ENCODE assay signal across 38 mouse cellular contexts in the genomic region with DNA sequence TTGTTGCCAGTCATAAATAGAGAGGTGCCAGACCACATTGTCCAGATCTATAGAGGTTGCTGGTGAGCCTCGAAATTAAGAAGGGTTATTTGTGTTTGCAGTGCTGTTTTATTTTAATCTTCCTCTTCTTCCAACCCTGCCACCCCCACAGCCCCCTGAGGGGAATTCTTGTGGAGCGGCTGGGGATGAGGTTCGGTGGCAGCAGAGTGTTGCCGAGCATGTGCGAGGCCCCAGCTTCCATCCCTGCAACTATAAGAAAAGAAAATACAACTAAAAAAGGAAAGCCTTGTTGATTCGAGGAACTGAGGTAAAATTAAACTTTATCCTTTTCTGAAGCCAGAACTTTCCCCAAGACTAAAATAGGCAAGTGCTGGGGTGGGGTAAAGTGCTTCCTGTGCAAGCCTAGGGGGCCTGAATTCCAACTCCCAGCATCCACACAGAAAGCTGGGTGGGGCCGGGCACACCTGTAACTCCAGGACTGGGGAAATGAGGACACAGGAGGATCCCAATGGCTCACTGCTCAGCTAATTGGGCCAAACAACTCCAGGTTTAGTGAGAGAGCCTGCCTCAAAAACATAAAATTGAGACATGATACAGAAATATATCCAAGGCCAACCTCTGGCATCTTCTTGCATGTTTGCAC. TPM values are rescaled to one million over a fixed set of nuclear protein-coding genes. Genes with fewer than 3 reads are reported as not detected.
DNase-seq lines count a peak whose midpoint lies in the region; ATAC-seq lines count a peak whose summit lies in the region.
"Had no signal": no experiment of that assay in that cellular context is flagged by ENCODE, and none has a peak within 500 bp of the region (broad histone marks: within the 10 kb centered on the region; RNA-seq: fewer than 3 reads in every experiment).

No protein-coding gene starts in this region.

- H3K4me1 ChIP-seq in embryonic facial prominence, embryonic 15.5 days, result peaks cover 32% of the 10 kb centered on the region
- H3K4me1 ChIP-seq in embryonic facial prominence, embryonic 10.5 days, result peaks cover 47% of the 10 kb centered on the region

- no peaks in the 10 kb centered on the region for H3K9me3 ChIP-seq in embryonic facial prominence, embryonic 15.5 days (replicated peaks)
- H3K9me3 ChIP-seq in embryonic facial prominence, embryonic 10.5 days, result no peaks in the 10 kb centered on the region
- H3K9me3 ChIP-seq: embryonic facial prominence, embryonic 12.5 days; forebrain, embryonic 13.5 days; heart, embryonic 13.5 days; hindbrain, embryonic 10.5 days; hindbrain, embryonic 15.5 days; limb, embryonic 12.5 days; liver, embryonic 15.5 days had no signal

- 27% methylated on average over 7 of the region's 7 CpGs for WGBS in embryonic facial prominence, embryonic 15.5 days
- WGBS in embryonic facial prominence, embryonic 10.5 days, result 52% methylated on average over 7 of the region's 7 CpGs

- no peak overlapping the region for H3K4me3 ChIP-seq in embryonic facial prominence, embryonic 15.5 days (replicated peaks)
- H3K4me3 ChIP-seq in embryonic facial prominence, embryonic 10.5 days, result no peak overlapping the region
- H3K4me3 ChIP-seq: embryonic facial prominence, embryonic 12.5 days; forebrain, embryonic 13.5 days; heart, embryonic 13.5 days; hindbrain, embryonic 10.5 days; hindbrain, embryonic 15.5 days; limb, embryonic 12.5 days; liver, embryonic 15.5 days had no signal

- DNase-seq in embryonic facial prominence, embryonic 10.5 days (ENCODE audit: low spot score), result no peak
- DNase-seq in frontal cortex, postnatal 36 days (ENCODE audit: low spot score in 2 of 2), result peak; percentile 17 to 50
- DNase-seq in frontal cortex, postnatal 25 days (ENCODE audit: low spot score in 2 of 2), result no peak
- DNase-seq in right cerebral cortex, postnatal 10 days (ENCODE audit: low spot score in 2 of 2), result peak; percentile 63 to 70
- no peak for DNase-seq in right cerebral cortex, postnatal 36 days (ENCODE audit: low spot score in 2 of 2)
- DNase-seq in spleen, postnatal 36 days (ENCODE audit: low spot score in 2 of 2), result no peak
- DNase-seq in adrenal gland, adult 2 months, result no peak
- DNase-seq: adrenal gland, adult 8-10 months; cerebellum, adult 8-10 months; cerebellum, postnatal 36 days; heart, postnatal 10 days; kidney, adult 11 months; kidney, postnatal 14 days; layer of hippocampus, adult 9-11 months; lung, embryonic 14.5 days; lung, postnatal 14 days; thymus, adult 2 months; thymus, postnatal 36 days had no signal

- no peak for ATAC-seq in embryonic facial prominence, embryonic 15.5 days (ENCODE audit: insufficient number of reproducible peaks, low FRiP score, low TSS enrichment, low read depth)
- ATAC-seq: forebrain, embryonic 13.5 days; inflammation-experienced regulatory T-cells, adult 6 months had no signal

- no peak overlapping the region for H3K9ac ChIP-seq in embryonic facial prominence, embryonic 15.5 days
- H3K9ac ChIP-seq: embryonic facial prominence, embryonic 12.5 days; forebrain, embryonic 13.5 days; heart, embryonic 13.5 days; hindbrain, embryonic 15.5 days; limb, embryonic 12.5 days; liver, embryonic 15.5 days; lung, embryonic 14.5 days had no signal

- H3K27ac ChIP-seq in embryonic facial prominence, embryonic 15.5 days (replicated peaks), result peak overlapping the region; percentile 44; the same call in 1 of the 2 replicates
- H3K27ac ChIP-seq in embryonic facial prominence, embryonic 10.5 days (replicated peaks), result no peak overlapping the region
- H3K27ac ChIP-seq: embryonic facial prominence, embryonic 12.5 days; forebrain, embryonic 13.5 days; heart, embryonic 13.5 days; hindbrain, embryonic 10.5 days; hindbrain, embryonic 15.5 days; limb, embryonic 12.5 days; liver, embryonic 15.5 days had no signal

- H3K27me3 ChIP-seq in embryonic facial prominence, embryonic 15.5 days, result no peaks in the 10 kb centered on the region
- H3K27me3 ChIP-seq in embryonic facial prominence, embryonic 10.5 days (replicated peaks; ENCODE audit: low read depth, poor library complexity, severe bottlenecking), result no peaks in the 10 kb centered on the region
- H3K27me3 ChIP-seq: CH12.LX; embryonic facial prominence, embryonic 12.5 days; forebrain, embryonic 13.5 days; heart, embryonic 13.5 days; hindbrain, embryonic 15.5 days; limb, embryonic 12.5 days had no signal

- no peaks in the 10 kb centered on the region for H3K36me3 ChIP-seq in embryonic facial prominence, embryonic 15.5 days
- no peaks in the 10 kb centered on the region for H3K36me3 ChIP-seq in embryonic facial prominence, embryonic 10.5 days (replicated peaks)
- H3K36me3 ChIP-seq: embryonic facial prominence, embryonic 12.5 days; heart, embryonic 13.5 days; hindbrain, embryonic 10.5 days; hindbrain, embryonic 15.5 days; limb, embryonic 12.5 days; liver, embryonic 15.5 days had no signal

- H3K4me2 ChIP-seq in embryonic facial prominence, embryonic 15.5 days (replicated peaks), result no peak overlapping the region
- H3K4me2 ChIP-seq: embryonic facial prominence, embryonic 12.5 days; forebrain, embryonic 13.5 days; heart, embryonic 13.5 days; hindbrain, embryonic 15.5 days; limb, embryonic 12.5 days; liver, embryonic 15.5 days; lung, embryonic 14.5 days had no signal

RNA-seq across cellular contexts. Expression of a gene that starts 29.9 kb away (rescaled TPM):
- polyA plus RNA-seq in embryonic facial prominence, embryonic 15.5 days (2015; fragmentation: Nextera tagmentation; extraction: Ambion mirVana), result 0.29 and 0.87 TPM in 2 replicates
- 0.46 and 0.58 TPM in 2 replicates for polyA plus RNA-seq in embryonic facial prominence, embryonic 10.5 days (2016; fragmentation: Nextera tagmentation; extraction: Ambion mirVana)
- total RNA-seq in adrenal gland, adult 2 months (2021), result 100 to 1,000 TPM in 1 of 2 experiments, 10 to 100 TPM in 1; 98.4 to 272 TPM
- 162 and 163 TPM in 2 replicates for polyA plus RNA-seq in adrenal gland, adult 2 months (2012; rRNA removed)
- total RNA-seq: CH12.LX; monocyte, adult 5-6 weeks had no signal
- polyA plus RNA-seq: inflammation-experienced regulatory T-cells, adult 6 months had no signal

RNA-seq across cellular contexts. Expression of a gene that starts 39.0 kb away (rescaled TPM):
- not detected in 2 replicates for polyA plus RNA-seq in embryonic facial prominence, embryonic 15.5 days (2015; fragmentation: Nextera tagmentation; extraction: Ambion mirVana)
- polyA plus RNA-seq in embryonic facial prominence, embryonic 10.5 days (2016; fragmentation: Nextera tagmentation; extraction: Ambion mirVana), result not detected in 2 replicates
- not detected for total RNA-seq in adrenal gland, adult 2 months (2021)
- polyA plus RNA-seq in adrenal gland, adult 2 months (2012; rRNA removed), result not detected in 2 replicates
- total RNA-seq: adrenal gland, adult 8-10 months; adrenal gland, postnatal 4 days; CH12.LX; gastrocnemius, adult 8-10 months; heart, adult 8-10 months; heart, postnatal 10 days; left cerebral cortex, postnatal 14 days; liver, adult 2 months; monocyte, adult 5-6 weeks had no signal
- polyA plus RNA-seq: C2C12; embryonic facial prominence, embryonic 12.5 days; gonadal fat pad, adult 2 months; heart, embryonic 13.5 days; inflammation-experienced regulatory T-cells, adult 6 months; kidney, embryonic 14.5 days; limb, embryonic 12.5 days; liver, adult 2 months; liver, embryonic 15.5 days; lung, embryonic 14.5 days; stomach, embryonic 16.5 days; thymus, adult 2 months had no signal

RNA-seq across cellular contexts. Expression of a gene that starts 47.4 kb away (rescaled TPM):
- polyA plus RNA-seq in embryonic facial prominence, embryonic 15.5 days (2015; fragmentation: Nextera tagmentation; extraction: Ambion mirVana), result 8.5 and 9.1 TPM in 2 replicates
- 12.6 and 19.6 TPM in 2 replicates for polyA plus RNA-seq in embryonic facial prominence, embryonic 10.5 days (2016; fragmentation: Nextera tagmentation; extraction: Ambion mirVana)
- 1 to 10 TPM; 4.7 TPM for total RNA-seq in adrenal gland, adult 2 months (2021)
- polyA plus RNA-seq in adrenal gland, adult 2 months (2012; rRNA removed), result 2.8 and 2.9 TPM in 2 replicates

Comparison
In these comparisons a context has a peak if more than half of its experiments do, and no peak if none do; other contexts are left out.
1. DNase-seq: peak in frontal cortex, postnatal 36 days (2 of 2) and right cerebral cortex, postnatal 10 days (2 of 2); none in embryonic facial prominence, embryonic 10.5 days (single experiment), frontal cortex, postnatal 25 days (0 of 2), right cerebral cortex, postnatal 36 days (0 of 2), spleen, postnatal 36 days (0 of 2) and adrenal gland, adult 2 months (single experiment).
2. RNA of a gene that starts 29.9 kb away (polyA plus RNA-seq): 162 to 163 TPM in adrenal gland, adult 2 months; 0.29 to 0.87 TPM in embryonic facial prominence, embryonic 15.5 days and 0.46 to 0.58 TPM in embryonic facial prominence, embryonic 10.5 days; every median in the first group is over 10 times any median in the second.